Mouse (Mus musculus): ENCODE data around the gene Btbd9.
"Not testable (repeated sequence)": the region's sequence is repeated elsewhere in the genome, so short reads cannot be mapped to it uniquely, and the experiment has no call there.

The Btbd9 gene

DNA sequence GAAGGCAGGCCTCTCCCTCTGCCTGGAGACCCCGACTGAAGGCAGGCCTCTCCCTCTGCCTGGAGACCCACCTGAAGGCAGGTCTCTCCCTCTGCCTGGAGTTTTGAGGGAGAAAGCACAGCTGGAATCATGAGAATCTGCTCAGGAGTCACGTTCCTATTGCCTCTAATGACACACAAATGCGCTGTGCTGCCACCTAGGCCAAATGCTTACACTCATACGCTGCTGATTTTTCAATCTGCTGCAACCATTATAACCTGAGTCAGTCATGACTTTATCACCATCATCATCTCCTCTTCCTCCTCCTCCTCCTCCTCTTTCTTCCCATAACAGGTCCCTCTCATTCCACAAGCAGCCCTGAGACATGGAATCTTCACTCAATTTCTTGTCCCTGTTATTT lies 64.3 kb downstream of the Btbd9 start:
- DNase-seq (ENCODE audit: low spot score): no peak

DNA sequence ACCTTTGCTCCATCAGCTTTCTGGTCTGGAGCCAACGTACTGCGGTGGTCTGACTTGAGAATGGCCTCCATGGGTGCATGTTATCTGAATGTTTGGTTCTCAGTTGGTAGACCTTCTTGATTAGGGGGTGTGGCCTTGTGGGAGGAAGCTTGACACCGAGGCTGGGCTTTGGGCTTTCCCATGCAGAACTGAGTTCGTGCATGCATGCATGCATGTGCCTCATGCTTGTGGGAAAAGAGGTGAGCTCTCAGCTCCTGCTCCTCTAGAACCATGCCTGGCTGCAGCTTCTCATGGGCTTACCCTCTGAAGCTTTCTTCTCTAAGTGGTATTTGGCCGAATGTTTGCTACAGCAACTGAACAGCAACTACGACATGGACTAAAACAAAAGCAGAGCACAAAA lies 64.9 kb downstream of the Btbd9 start:
- DNase-seq (ENCODE audit: low spot score): no peak

DNA sequence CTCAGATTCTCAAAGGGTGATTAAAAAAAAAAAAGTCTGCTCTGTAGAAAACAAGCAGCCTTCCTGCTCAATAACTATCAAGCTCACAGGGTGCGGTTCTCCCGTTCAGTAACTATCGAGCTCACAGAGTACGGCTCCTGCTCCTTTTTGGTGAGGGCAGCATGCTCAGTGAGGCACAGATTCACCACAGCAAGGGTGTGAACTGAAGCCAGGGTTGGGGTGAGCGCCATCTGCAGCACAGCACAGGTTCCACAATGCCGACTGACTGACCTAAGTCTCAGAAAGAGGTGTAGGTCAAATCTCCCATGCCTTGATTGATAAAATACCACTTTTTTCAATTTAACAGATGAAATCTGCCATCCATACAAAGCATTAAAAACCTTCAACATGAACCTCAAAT lies 66.1 kb downstream of the Btbd9 start:
- no peak for DNase-seq (ENCODE audit: low spot score)

DNA sequence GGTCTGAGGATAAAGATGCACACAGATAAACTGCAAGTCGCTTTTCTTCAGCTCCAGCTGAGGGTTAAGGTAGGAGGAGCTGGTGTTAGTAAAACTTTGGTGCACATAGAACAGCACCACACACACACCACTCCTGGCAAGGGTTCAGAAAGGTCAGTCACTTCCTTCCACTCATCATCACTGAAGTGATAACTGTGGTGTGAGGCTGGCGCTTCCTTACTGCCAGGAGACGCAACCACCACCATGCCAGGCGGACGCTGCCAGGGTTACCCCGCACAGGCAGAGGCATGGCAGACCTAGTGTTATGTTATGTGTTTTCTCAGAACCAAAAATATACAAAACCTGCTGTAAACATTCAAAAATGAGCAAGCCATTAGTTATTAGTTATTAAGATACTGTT lies 66.6 kb downstream of the Btbd9 start:
- no peak for DNase-seq (ENCODE audit: low spot score)

DNA sequence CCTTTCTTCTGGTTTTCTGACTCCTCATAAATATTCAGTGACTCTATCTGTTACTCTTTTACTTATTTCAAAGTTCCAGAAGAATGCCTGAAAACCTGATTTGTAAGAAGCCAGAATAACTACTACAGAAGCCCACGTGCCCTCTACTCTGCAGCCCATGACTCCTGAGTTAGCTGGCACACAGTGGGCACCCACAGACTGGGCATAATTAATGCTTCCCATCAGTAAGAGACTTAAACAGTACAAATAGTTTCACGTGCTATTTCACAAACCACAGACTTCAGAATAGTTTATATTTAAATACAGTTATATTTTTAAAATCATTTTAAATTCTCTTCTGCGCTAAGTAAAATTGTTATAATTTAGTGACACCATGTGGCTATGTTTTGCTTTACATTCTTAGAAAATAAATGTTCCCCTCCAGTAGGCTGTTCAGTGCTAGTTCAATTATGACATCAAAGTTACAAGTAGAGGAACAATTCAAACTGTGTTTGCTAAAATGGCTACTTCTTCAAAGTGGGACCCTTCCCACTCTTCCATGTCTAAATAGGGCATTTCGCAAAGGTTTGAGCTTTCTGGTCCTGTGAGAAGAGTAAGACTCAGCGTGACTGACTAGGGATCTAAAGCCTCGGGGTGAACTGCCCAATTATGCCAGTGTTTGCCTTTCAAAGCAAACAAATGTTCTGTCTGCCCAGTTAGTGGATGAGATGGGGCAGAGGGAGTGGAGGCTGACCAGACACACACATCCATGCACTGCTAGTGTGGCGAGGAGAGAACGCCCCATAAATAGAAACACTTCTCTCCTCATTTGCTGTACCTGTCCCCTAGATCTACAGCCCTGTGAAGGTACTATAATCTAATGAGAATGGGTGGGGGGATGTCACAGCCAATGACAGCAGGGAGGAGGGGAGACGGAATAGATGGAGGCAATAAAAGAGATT lies 68.4 kb downstream of the Btbd9 start:
- no peak for DNase-seq (ENCODE audit: low spot score)

DNA sequence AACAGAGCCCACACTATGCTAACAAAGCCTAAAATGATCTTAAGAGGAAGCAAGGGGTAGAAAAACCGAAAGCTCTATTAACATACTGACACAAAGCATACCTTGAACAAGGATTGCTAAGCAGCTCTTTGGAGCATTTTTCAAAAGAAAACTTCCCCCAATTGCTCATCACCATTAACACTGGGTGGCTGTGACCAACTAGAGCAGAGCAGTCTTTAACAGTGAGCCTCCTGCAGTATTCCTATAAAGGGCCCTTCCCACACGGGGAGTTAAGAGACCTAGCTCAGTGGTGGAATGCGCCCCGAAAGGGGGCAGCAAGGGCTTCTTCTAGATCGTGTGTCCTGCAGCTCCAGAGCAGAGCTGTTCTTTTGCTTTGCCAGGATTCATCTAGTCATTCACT lies 69.4 kb downstream of the Btbd9 start:
- DNase-seq (ENCODE audit: low spot score): no peak

DNA sequence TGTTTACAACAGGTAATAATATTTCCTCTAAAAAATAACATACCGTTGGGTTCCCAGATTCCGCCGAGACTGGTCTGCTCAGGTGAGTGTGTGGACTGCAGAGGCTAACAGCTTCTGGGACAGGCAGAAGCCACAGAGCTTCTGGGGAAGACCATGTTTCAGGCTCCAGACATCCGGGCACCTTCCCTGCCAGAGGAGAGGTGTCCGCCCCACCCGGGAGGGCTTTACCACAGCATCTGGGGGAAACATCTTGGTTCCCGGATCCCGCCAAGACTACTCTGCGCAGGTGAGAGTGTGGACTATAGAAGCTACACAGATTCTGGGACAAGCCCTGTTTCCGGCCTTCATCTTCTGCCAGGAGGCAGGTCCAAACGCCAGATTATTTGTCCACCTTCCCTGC lies 76.7 kb downstream of the Btbd9 start:
- DNase-seq (ENCODE audit: low spot score): not testable (repeated sequence)

DNA sequence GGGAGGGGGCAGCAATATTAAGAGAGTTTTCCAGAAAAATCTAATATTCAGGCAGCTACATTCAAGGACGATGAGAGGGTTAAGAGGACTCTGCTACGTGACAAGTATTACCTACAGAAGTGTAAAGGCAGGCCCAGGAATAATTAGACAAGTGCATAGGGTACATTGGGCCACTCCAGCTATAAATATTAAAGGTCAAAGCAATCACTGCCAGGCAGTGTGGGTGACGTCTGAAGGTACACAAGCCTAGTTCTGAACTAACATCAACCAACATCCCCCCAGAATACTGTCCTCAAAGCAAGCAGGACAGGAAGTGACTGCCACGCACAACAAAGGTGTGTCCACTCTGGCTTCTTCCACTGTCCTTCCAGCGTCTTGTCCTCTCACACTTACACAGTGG lies 77.5 kb downstream of the Btbd9 start:
- no peak for DNase-seq (ENCODE audit: low spot score)

DNA sequence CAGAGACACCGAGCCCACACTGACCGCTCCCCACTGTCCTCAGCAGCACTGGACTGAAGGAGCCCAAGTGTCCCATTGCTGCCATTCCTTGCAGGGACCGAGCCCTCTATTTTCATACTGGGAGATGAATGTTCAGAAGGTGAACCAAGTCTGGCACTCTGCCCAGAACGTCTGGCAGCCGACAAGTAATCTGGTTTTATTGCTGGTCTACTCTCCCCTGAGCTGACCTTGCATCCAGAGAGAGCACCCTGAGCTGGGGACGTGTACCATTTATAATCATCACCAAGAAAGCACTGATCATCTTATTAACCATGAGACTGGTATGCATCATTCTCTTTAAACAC lies 77.9 kb downstream of the Btbd9 start:
- no peak for DNase-seq (ENCODE audit: low spot score)

DNA sequence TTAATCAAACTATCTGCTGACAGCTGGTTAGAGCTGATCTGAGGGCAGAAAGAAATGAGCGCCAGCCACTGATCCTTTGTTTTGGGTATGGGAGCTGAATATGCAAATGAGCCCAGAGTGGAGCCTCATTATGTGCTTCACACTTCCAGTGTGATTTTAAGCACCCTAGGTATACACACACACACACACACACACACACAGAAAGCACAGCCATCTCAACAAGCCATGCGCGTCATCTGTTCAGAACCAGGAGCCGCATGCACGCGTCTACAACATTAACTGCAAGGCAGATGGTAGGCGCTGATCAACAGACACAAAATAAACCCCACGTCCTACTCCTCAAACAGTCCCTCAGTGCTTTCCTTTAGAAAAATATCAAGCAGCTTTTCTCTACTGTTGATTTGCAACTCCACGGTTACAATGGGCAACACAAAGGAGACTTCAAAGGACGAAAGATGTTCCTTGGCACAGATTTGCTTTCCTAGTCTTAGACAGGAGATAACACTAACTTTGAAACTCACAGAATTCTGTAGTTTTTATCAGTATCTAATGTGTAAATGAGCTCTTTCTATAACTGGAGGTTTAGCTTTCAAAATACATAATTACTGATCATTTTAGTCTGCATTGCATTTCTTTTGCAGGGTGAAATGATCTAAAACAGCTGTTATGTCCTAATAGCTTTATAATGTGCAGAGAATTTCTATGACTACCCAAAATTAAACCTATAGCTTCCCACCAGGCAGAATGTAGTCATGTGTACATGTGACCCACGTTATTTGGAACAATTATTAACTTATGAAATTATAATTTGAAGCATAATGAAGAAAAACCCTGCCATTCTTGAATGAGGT lies 78.5 kb downstream of the Btbd9 start:
- peak; percentile 53 for DNase-seq (ENCODE audit: low spot score)

DNA sequence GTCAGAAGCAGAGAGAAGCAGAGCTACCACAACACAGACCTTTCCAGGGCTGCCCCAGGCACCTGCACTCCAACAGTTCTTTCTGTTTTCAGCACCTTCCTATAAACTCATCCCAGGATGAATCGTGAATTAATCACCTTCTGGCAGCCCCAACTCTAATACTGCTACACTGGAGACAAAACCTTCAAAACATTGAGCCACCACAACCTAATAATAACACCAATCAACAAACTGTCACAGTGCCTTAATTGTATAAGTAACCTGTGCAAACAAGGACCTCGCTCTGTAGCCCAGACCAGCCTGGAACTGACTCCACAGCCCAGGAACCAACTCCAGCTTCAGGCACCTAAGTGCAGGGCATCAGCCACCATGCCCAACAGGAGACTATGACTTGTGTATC lies 80.7 kb downstream of the Btbd9 start:
- DNase-seq (ENCODE audit: low spot score): no peak

DNA sequence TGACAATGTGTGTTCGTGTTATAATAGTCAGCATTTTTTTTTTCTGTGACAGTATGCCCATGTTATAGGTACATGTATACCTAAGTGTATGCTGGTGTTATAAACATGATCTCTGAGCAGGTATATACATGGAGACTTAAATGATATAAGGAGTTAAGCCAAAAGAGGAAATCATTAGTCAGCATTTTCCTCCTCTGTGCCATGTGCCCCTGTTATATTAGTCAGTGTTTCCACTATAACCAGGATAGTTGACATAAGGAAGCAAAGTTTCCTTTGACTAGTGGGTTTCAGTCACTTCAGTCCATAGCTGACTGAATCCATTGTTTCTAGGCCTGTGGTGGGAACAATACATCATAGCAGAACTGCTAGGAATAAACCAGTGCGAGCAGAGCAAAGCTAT lies 81.1 kb downstream of the Btbd9 start:
- no peak for DNase-seq (ENCODE audit: low spot score)

DNA sequence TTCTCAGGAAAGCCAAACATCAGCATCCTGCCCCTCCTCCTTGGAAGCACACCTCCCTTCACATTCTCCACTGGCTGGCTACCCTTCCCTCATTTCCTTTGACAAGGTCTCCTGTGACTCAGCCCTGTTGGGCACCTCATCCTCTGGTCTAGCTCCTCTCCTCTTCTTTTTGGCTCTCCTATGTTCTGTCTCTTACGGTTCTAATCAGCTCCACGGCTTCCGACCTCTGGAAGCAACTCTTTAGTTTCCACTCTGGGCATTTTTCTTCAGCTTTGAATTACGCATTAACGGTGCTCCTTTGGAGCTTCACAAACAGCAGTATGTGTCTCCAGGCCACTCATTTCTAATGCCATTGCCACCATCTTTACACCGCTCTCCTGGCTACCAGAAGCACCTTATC lies 82.8 kb downstream of the Btbd9 start:
- no peak for DNase-seq (ENCODE audit: low spot score)

DNA sequence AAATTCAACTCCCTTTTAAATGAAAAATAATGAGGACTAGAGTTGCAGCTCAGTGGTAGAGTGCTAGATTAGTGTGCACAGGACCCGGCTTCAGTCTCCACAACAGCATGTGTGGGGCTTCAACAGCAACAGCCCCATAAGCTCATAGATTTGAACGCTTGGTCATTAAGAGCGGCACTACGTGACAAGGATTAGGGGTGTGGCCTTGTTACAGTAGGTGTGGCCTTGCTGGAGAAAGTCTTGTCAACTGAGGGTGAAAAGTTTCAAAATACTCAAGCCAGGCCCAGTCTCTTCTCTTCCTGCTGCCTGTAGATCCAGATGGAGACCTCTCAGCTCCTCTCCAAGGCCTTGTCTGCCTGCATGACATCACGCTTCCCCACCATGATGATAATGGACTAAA lies 84.1 kb downstream of the Btbd9 start:
- DNase-seq (ENCODE audit: low spot score): no peak

DNA sequence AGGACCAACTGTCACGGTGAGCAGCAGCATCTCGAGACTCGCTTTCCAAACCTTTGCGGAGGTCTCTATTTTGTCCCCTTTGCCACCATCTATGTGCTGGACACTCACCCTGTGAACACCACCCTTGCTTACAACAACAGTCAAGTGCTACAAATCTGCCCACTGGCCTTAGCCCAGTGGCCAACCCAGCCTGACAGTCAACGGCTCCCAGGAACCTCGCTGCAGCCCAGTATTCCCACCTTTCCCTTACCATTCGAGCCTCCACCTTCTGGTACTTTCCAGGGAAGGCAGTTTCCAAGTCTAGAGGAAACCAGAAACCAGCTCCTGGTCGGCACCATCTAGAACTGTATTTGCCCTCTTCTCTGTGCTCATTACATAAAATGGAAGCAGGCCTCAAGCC lies 84.7 kb downstream of the Btbd9 start:
- DNase-seq (ENCODE audit: low spot score): no peak

DNA sequence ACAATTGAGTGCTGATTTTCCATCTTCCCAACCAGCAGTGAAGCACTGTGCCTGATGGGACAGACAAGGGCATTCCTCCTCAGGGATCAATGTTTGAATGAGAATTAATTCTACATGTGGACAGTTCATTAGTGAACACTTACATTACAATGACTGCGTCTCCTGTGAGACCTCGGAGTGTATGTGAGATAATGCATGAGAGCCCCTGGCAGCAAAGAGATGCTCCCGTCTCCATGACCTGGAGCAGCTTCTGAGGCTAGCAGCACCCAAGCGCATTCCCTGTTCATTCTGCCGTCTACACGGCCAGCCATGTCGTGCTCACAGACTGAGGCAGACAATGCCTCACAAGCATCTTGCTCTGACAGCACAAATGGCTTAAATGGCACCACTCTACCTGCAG lies 85.7 kb downstream of the Btbd9 start:
- DNase-seq (ENCODE audit: low spot score): no peak

DNA sequence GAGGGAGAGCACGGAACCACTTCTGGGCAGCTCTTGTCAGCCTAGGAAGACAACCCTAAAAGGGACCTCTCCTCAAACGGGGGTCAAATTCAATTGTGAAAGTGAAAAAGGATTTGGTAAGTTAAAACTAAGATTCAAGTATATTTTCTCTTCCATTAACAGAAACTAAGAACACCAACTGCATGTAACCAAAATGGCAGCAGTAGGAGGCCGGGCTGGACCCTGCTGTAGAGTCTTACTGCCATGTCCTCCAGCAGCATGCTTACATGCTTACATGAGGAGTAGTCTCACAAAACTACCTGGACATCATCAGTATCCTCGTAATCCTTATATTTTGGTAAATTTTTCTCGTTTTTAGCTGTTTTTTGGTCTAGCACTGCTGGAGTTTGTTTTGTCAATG lies 86.2 kb downstream of the Btbd9 start:
- DNase-seq (ENCODE audit: low spot score): no peak

DNA sequence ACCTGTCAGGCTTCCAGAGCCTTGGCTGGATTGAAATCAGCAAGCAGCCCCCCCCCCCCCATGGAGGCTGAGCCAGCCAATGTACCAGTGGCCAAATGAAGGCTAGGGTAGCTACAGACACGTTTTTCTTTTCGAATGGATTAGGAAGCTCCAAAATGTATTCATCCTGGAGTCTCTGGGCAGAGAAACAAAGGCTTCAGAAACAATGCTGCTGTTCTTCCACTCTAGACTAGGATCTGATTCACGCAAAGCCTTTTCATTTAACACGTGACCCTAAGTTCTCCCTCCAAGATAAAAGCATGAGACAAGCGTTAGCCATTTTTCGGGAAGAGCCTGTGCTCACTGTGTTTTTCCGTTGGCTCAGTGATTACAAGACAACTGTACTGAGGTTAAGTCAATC lies 86.7 kb downstream of the Btbd9 start:
- DNase-seq (ENCODE audit: low spot score): no peak

DNA sequence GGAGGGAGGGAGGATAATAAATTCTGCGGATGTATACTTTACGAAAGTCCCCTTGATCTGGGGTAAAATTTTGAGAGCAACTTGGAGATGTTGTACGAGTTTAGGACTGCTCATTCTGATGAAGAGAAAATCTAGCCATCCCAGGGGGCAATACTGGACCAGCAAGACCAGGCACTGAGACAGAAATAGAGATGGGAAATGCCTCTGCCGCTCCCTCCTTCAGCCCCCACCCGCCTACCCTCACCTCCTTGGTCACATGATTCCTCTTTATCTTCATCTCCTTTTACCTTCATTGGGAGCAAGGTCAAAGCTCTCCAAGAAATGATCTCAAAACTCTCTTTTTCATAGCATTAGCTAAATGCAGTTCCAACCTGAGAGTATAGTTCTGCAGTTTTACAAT lies 88.6 kb downstream of the Btbd9 start:
- DNase-seq (ENCODE audit: low spot score): no peak

DNA sequence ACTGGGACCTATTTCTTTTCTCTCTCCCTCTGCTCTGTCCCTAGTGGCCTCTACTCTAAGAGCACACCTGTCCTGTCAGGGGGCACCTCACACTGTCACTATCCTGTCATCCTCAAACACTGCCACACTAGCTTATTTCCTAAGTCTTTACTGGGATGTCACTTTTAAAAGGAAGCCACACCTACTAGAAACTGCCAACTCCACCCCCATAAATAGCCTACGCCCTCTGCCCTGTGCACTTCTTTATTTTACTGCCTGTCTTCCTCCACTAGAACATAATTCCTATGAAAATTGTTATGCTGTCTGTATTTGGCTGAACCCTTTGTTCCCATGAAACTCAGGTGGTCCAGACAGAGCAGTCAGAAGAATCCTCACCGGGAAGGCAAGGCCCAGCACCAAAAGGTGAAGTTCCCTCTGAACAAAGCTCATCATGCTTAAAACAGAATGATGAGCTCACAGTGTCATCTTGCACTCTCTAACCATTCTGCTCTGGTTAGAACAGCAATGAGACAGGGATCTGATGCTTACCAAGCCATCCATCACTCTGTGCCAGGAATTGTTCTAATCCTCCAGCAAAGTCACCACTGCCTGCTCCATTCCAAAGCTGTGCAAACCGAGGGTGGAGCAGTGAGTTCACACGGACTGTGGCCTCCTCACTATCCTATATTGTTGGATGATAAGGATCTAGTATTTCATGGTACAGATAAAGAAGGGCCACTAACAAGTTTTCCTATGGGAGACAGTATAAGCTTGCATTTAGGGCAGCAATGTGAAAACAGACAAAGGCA lies 91.0 kb downstream of the Btbd9 start:
- DNase-seq (ENCODE audit: low spot score): no peak

DNA sequence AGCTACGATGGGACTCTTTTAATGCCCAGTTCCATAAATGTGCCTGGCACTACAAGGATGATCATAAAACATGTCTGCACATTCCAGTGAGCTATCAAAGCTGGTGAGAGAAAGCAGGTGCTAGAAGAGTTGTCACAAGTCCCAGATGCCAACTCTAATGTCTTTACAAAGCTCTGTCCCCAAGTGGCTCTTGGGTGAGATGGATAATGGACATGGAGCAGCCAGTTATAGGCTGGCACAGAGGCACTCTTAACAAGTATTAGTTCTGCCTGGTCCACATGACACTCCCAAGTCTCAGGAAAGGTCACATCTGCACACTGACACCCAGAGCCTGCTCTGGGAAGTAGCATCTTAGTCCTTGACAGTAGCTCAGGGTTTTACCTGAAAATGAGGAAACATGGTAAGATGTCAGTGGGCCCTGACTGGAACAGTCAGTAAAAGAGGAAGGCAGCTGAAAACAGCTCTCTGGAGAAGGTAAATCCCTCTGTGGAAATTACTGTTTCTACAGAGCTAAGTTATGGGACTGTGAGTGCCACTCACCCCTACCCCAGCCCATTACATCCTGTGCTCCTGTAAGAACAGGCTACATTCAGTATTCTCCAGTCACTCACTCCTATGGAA lies 91.7 kb downstream of the Btbd9 start:
- no peak for DNase-seq (ENCODE audit: low spot score)

DNA sequence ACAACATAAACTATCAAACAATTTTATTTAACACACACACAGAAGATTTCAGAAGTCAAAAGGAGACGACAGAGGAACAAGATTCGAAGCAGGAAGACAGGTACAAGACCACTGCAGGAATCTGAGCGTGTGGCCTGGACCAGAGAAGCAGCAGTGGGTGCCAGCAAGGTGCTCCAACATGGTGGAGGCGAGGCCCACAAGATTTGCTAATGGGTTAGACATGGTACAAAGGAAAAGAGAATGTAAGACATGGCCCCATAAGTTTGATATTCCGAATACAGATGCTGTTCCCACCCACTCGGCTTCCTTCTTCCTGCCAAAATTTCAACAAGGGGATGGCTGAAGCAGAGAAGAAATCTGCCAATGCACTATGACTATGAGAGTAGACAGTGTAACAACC lies 94.5 kb downstream of the Btbd9 start:
- DNase-seq (ENCODE audit: low spot score): no peak

All from left cerebral cortex, adult 11 months (tissue).